Mouse (Mus musculus) embryo, embryonic 10 days (tissue): Measurements from ENCODE around the gene Nyx.

Experiments used
- DNase-seq: peaks from one replicate; pipeline ENCODE4 v3.0.0-alpha.2; 2015; ENCODE audit warnings: low spot score

Nyx gene

DNA sequence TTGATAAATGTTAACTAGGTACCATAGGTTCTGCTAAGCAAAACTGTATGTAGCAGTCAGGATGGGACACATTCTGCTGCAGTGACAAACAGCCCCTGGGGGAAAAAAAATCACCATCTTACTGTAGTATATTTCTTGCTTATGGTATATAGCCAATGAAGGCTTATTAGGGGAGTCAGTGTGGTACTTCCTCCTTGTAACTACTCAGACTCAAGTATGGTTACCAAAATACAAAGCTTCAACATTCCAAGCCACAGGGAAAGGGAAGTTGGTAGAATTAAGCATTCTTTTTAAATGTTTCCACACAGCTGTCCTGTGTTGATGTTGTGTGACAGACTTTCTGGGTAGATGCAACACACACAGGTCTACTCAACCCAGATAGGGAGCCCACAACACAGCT, 27.0 kb downstream of the Nyx start:
- no peak for DNase-seq

DNA sequence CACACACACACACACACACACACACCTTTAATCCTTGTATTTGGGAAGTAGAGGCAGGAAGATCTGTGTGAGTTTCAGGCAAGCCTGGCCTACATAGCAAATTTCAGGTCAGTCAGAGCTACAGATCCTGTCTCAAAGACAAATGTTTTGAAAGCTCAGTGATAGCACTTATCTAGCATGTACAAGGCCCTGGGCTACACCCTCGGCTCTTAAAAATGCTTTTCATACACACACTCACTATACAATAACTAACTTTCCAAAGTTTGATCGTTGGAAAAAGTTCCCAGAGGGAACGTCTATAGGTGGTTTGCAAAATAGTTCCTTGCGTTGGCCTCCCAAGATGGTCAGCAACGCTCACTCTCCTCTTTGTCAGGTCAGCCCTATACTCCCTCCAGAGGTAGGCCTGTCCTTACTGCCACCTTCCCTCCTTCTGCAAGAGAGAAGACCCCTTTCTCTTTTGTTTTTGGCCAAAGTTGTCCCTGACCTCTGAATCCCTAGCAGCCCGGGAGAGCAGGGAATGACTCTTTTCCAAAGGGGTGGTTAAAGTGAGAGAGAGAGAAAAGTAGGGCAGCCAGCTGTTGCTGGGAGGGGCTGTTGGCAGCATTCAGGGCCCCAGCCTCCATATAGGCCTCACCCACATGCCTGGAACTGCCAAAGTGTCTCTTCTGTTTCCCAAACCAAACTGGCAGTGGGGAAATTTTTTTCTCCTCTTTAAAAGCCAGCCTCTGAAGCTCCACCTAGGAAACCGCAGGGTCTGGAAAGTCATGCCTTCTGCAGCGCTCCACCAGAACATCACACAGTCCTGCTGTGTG, 29.2 kb downstream of the Nyx start:
- no peak for DNase-seq

DNA sequence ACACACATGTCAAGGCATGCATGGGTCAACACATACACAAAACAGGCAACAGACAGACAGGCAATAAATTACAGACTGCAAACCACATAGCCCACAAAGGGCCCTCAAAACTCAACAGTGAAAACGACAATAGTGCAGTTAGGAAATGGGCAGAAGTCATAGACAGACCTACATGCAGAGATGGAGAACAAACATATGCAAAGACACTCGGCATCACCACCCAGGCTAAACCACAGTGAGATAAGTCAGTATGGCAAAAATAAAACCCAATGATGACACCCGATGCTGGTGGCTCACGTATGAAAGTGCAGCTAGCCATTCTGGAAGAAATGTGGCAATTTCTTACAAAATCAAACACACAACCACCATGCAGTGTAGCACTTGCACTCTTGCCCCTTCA, 34.4 kb downstream of the Nyx start:
- DNase-seq, result no peak

DNA sequence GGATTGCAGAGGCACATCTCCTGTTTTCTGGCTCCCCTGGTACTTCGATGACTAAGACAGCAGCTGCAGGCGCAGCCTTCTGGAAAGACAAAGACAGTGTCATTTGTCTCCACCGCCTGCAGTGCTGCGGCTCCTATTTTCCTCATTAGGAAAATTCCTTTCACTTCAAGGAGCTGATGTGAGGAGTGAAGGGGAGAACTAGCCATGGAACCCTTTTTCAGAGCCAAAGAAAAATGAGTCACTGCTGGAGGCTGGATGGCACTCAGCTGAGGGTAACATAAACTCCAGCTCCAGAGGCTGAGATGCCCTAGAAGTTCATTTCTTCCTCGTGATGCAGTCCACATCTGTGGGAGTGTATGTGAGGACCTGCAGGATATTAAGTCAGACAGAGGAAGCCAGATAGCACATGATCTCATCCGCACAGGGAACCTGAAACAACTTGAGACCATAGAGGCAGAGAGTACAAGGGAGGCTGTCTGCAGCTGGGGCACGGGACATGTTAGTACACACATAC, 37.0 kb downstream of the Nyx start:
- DNase-seq, result no peak

DNA sequence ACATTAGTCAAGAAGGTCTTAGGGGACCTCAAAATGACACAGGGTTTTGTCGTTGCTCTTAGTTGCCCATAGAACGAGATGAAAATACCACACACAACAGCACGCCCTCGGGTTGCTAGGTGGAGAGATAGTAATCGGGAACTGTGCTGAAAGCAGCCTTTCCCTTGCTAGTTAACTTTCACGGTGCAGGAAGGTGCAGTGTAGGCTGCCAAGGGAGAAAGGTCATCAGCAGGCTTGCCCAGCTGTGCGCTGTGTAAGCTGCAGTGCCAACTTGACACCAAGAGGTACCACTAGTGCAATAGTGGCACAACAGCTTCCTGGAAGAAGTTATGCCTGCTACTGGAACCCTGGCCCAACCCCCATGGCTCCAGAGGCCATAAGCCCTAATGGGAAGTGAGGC, 38.5 kb downstream of the Nyx start:
- no peak for DNase-seq

DNA sequence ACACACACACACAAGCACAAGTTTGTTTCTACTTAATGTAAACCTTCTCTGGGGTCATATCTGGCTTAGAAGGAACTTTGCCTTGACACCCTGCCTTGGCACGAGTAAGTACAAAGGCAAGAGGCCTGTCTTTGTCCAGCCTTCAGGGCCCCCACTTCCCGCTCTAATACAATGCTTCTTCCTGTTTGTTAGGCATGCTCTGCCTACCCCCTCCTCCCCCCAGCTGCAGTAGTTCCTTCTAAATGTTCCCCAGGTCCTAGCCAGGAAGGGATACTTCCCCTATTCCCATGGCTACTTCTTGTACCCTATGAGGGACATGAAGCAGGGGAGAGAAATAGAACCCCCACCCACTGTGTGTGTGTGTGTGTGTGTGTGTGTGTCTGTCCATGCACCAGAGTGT, 40.5 kb downstream of the Nyx start:
- no peak for DNase-seq

DNA sequence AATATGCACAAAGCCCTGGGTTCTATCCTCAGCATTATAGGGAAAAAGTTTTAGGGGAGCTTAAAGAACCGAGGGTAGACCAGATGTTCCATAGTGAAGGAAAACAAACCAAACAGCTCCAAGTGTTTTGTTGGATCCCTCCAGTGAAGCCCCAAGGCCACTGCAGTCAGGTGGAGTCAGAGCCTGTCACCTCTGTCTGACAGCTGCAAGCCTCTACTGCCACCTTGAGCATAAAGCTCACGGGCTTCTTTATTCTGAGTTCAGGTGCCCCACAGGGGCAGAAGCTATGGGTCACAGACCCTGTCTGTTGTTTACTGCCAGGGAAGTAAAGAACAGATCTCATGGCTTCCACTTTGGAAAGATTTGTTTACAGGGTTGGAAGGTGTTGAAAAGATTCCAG, 47.2 kb downstream of the Nyx start:
- DNase-seq, result no peak

DNA sequence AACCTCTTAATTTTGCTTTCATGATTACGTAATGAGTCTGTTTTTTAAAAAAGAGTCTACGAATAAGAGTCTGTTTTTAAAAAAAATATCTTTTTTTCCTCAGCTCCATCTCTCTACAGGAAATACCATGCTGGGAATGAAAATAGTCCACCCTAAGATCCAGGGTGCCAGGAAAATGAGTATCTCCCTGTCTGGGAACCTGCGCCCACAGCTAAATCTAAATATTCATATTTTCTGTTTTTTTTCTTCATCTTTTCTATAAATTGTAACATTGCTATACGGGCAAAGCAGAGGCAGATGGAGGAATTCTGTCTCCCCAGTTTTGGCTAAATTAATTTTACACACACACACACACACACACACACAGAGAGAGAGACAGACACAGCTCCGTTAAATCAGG, 48.0 kb downstream of the Nyx start:
- DNase-seq, result no peak

DNA sequence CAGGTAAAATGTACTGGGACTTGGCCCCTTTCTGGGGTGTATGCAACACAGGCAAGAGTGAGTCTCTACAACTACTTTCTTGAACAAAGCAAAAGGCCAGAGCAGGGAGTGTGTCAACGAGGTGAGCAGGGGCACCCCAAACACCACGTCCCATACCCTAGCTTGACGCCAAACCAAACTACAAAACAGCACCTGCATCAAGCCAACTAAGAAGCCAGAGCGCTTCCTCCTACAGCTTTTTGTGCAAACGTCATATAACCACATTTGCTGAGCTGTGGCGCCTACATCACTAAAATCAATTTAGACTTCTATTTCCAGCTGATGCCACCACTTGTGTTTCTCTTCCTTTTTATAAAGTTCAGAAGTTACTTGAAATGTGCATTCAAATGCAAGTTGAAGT, 50.5 kb downstream of the Nyx start:
- no peak for DNase-seq

DNA sequence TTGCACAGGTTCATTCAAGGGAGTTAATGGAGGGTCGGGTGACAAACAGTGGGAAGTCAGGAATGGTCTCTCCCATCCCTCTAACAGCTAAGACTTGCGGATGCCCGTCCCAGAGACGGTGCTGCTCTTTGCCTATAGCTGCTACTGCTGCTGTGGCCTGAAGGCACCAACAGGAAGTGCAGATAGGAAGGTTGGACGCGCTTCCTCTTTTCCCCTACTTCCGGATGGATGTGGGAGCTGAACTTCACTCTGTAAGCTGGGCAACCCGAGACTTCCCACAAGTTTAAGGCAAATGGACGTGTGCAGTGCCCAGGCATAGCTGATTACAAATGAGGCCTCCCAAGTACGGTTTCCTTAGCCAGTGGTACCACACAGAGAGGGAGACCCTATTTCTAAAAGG, 52.1 kb downstream of the Nyx start:
- DNase-seq, result no peak

DNA sequence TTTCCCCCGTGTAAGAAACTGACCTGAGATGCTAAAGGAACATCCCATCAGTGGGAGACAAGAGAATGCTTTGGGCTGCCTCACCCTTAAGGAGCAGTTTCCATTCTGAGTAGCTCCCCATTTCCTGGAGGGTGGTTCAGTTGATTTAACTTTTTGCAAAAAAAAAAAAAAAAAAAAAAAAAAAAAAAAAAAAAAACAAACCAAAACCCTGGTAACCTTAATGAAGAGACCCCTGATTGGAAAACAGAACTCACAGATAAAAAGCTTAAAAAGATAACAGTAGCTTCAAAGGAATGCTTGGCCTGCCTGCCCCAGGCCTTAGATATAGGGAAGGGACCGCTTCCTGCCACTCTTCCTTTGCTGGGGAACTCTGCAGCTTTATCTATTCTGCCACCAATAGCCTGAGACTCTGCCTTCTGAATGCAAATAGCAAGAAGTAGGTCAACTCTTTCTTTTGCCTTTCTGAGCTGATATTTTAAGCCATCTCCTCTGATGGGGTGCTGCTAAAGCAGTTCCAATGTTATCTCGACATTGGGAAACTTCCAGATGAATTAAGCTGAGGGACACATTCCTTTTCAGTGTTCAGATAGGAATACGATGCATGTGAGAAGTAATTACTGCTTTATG, 53.0 kb downstream of the Nyx start:
- no peak for DNase-seq

DNA sequence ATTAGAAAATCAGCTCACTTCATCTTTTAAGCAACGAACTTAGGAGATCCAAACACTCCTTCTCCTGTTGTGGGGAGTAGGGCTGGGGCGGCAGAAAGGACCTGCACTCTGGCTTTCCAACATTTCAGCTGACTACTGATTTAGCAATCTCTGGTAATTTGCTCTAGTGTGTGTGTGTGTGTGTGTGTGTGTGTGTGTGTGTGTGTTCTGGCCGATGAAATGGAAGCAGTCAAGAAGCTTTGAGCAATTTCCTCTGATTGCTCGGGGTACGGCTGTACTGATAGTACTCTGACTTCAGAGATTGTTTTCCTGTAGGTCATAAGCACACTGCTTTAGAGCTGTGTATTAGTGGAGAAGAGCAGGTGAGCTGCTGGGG, 53.5 kb downstream of the Nyx start:
- no peak for DNase-seq

DNA sequence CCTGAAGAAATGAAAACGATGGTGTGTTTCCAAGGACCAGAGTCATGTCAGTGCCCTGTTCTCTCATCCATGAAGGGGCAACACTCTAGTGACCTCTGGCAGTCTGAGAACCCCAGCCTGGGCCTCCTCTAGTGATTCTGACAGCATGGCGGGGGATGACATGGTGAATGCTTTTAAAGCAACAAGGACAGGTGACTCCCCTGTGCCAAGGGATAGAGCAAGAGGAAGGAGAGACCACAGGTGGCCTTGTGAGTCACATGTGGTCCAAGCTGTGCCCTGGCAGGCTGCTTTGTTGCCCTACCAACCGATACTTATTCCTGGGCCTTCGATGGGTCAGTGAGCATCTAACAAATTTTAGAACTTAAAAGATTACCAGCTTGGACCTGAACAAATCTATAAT, 54.7 kb downstream of the Nyx start:
- no peak for DNase-seq

DNA sequence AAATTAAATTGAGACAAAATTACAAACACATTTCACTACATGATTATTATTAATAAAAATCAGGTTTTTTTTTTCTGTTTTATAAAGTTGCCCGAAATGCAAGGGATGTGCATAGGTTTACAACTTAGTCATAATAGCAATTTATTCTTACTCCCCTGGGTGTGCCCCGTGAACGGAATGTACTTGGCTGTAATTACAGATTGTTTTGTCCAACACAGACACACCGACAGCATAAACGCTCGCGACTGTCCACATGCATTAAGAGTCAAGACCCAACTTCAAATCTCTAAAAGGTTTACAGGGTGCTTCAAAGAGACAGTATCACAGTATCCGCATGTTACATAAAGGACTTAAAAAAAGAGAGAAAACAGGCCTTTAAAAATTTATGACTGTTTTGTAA, 55.4 kb downstream of the Nyx start:
- no peak for DNase-seq
